Mouse (Mus musculus): ENCODE measurements around the gene Qrich1.

GRCm38 (mm10) chr9:108499943-108500342 is 16.7 kb upstream of the Qrich1 start:
- TF ChIP-seq POLR2A (IDR thresholded peaks at IDR 0.05; ENCODE audit: low read depth, low read length) (no peak), CTCF (conservative IDR thresholded peaks at IDR 0.05; ENCODE audit: insufficient read depth, insufficient read length, low read depth, low read length) (no peak)
